Mouse (Mus musculus): Measurements from ENCODE around the gene Susd2.

DNA sequence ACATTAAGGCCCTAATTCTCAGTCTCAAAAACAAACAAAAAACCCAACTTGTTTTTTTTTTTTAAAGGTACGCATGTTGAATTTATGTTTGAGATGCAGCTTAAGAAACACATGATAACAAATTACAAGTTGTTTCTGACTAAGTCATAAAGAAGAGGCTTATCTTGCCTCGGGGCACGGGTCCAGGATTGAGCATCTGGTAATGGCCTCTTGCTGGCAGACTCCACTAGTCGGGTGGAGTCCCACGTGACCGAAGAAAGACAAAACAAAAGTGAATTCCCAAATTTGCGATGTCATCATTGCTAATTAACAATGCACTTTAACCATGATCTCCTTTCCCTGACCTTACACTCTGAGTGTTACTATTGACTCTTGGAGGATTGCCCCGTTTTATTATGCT, 47.8 kb downstream of the Susd2 start:
- TF ChIP-seq CTCF (IDR thresholded peaks at IDR 0.05; ENCODE audit: extremely low read depth, insufficient read length, insufficient replicate concordance, low read depth, low read length), result no peak
- no peak for TF ChIP-seq POLR2A (IDR thresholded peaks at IDR 0.05; ENCODE audit: low read depth, low read length)
